Mouse (Mus musculus) forebrain, postnatal 0 days (tissue): ENCODE data around the gene Sgip1. TPM values are rescaled to one million over a fixed set of nuclear protein-coding genes. Genes with fewer than 3 reads are reported as not detected.

Experiments used
- ATAC-seq: fragments of 200-750 bp; cut with Nextera tagmentation; 2 replicates; pipeline ENCODE4 v1.8.0; 2017; ENCODE audit warnings: mild to moderate bottlenecking, moderate library complexity
- DNase-seq: peaks from one replicate; pipeline ENCODE4 v3.0.0-alpha.2; 2015
- H3K27ac ChIP-seq: fragments of 300-500 bp; sonication (generic); 2 replicates; pipeline ENCODE4 v1.5.1; 2014; ENCODE audit warnings: low read depth, mild to moderate bottlenecking, antibody characterized with exemption, low read length, moderate library complexity, mixed read lengths
- H3K27me3 ChIP-seq: fragments of 300-500 bp; sonication (generic); 2 replicates; pipeline ENCODE4 v1.6.1; 2014; ENCODE audit warnings: mild to moderate bottlenecking, low read length, mixed read lengths; ENCODE audit not compliant: insufficient read depth
- H3K36me3 ChIP-seq: fragments of 300-500 bp; sonication (generic); 2 replicates; pipeline ENCODE4 v1.6.1; 2014; ENCODE audit warnings: mild to moderate bottlenecking, moderate library complexity; ENCODE audit not compliant: insufficient read depth
- H3K4me1 ChIP-seq: fragments of 300-500 bp; sonication (generic); 2 replicates; pipeline ENCODE4 v1.6.1; 2014; ENCODE audit warnings: antibody characterized with exemption; ENCODE audit not compliant: insufficient read depth
- H3K4me2 ChIP-seq: fragments of 300-500 bp; sonication (generic); 2 replicates; pipeline ENCODE4 v1.6.1; 2014; ENCODE audit warnings: low read depth, mild to moderate bottlenecking, moderate library complexity
- H3K4me3 ChIP-seq: fragments of 300-500 bp; sonication (generic); 2 replicates; pipeline ENCODE4 v1.5.1; 2014; ENCODE audit warnings: low read depth, low read length, mixed read lengths
- H3K9ac ChIP-seq: fragments of 300-500 bp; sonication (generic); 2 replicates; pipeline ENCODE4 v1.6.1; 2014; ENCODE audit warnings: mild to moderate bottlenecking
- H3K9me3 ChIP-seq: fragments of 300-500 bp; sonication (generic); 2 replicates; pipeline ENCODE4 v1.6.1; 2016; ENCODE audit warnings: low read length
- CTCF ChIP-seq: sonication (generic); IDR thresholded peaks from 2 replicates; pipeline ENCODE4 v1.5.1; 2016; ENCODE audit warnings: antibody characterized with exemption, control low read depth, low read depth
- WGBS: fragments of 180-500 bp; shearing (Covaris S2); extraction: QIAGEN DNeasy Blood & Tissue Kit; methylation state at CpG from one replicate; pipeline ENCODE4 v1.1.7; 2014; 5-methylcytosine and 5-hydroxymethylcytosine counted together
- polyA plus RNA-seq: library from polyadenylated mRNA; unstranded; fragments of >200 nt; fragmentation: Nextera tagmentation; extraction: Ambion mirVana; gene quantifications from 2 replicates; pipeline ENCODE4 v1.2.1, GENCODE M21; 2015
- total RNA-seq: library from RNA; depleted of rRNA; stranded (reverse); fragments of >200 nt; gene quantifications from 2 replicates; pipeline ENCODE4 v1.2.3, GENCODE M21; 2014

Gene Sgip1
- total and polyA plus RNA-seq, 2 experiments from 2014 or later, result 59.4 to 61.4 TPM

DNA sequence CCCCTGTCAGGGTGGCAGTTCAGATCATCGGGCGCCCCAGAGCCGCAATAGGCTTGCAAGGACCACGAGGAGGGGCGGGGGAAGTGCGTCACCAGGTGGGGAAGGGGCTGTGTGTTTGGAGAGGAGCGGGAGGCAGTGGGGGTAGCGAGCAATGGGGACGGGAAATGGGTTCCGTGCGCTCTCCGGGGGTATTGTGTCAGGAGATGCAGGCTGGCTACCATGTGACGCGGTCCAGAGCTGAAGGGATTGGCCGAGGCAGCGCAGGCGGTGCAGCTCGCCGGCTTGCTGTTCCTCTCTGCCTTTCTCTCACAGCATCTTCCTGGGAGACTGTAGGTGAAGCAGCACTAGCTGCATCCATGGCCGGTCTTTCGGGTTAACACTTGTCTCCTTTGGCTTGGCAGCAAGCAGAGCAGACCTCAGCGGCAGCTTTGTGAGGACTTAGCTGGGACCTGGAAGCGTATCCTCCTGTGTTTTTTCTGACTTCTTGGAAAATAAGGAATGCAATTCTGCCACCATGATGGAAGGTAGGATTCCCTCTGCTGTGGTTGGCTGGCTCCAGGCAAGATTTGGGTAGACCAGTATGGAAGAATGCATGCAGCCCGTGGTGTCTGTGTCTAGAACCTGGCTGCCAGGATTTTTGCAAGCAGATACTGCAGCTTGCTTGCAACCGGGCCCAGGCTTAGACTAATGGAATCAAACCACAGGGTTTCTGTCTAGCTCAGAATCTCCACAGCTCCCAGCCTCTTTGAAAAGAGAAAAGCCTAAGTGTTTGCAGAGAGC, 19.1 kb downstream of the Sgip1 start:
- peak overlapping the region; percentile 99 for H3K27ac ChIP-seq
- H3K4me3 ChIP-seq, result peak overlapping the region; percentile 55
- no peak for TF ChIP-seq CTCF
- 1% methylated on average over 24 of the region's 25 CpGs for WGBS
- no peaks in the 10 kb centered on the region for H3K36me3 ChIP-seq
- peak overlapping the region; percentile 94 for H3K9ac ChIP-seq
- H3K4me1 ChIP-seq, result peaks cover 18% of the 10 kb centered on the region
- H3K27me3 ChIP-seq, result no peaks in the 10 kb centered on the region
- H3K9me3 ChIP-seq, result no peaks in the 10 kb centered on the region
- ATAC-seq (peak; percentile 97), DNase-seq (peak; percentile 96)
- peak overlapping the region; percentile 80 for H3K4me2 ChIP-seq

DNA sequence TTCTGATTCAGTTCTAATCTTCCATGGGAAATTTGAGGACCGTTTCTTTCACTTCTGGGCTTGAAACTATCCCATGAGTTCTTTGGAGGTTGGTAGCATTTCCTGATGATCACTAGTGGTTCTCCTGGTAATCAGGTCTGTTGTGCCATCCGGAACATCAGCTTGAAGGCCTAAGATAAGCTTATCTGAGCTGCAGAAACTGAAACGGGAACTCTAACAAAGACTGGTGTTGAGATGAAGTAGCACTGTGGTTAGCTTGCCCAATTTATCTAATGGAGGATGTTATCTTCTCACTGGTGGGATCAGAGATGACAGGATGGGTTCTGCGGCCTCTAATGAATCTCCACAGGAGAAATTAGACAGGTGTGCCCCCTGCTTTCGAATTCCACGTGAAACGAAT, 21.0 kb downstream of the Sgip1 start:
- H3K27ac ChIP-seq, result no peak overlapping the region
- ATAC-seq (no peak), DNase-seq (no peak)
- H3K27me3 ChIP-seq, result no peaks in the 10 kb centered on the region
- 82% methylated on average over 7 of the region's 7 CpGs for WGBS
- H3K4me3 ChIP-seq, result peak overlapping the region; percentile 55
- TF ChIP-seq CTCF, result no peak
- peak overlapping the region; percentile 80 for H3K4me2 ChIP-seq
- H3K4me1 ChIP-seq, result peaks cover 18% of the 10 kb centered on the region
- no peak overlapping the region for H3K9ac ChIP-seq
- H3K36me3 ChIP-seq, result no peaks in the 10 kb centered on the region
- H3K9me3 ChIP-seq, result no peaks in the 10 kb centered on the region

DNA sequence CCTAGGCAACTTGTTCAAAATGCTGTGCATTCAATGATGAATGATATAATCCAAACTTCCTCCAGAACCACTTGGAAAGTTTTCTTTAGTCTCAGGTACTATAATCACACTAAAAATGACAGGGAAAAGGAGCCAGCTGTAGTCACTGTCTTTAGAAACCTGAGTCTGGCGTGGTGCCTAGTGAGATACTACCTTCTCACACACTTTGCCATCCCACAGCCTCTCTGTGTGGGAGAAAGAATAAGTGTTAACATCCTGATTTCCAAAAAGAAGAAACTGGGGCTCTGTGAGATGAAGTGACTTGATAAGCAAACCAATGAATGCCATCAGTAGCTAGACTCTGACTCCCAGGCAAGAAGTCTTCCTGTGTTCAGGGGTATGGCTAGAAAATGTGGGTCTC, 28.0 kb downstream of the Sgip1 start:
- H3K4me2 ChIP-seq, result no peak overlapping the region
- no peak overlapping the region for H3K4me3 ChIP-seq
- no peak overlapping the region for H3K27ac ChIP-seq
- no peak overlapping the region for H3K9ac ChIP-seq
- TF ChIP-seq CTCF, result no peak
- H3K9me3 ChIP-seq, result no peaks in the 10 kb centered on the region
- ATAC-seq (no peak), DNase-seq (no peak)
- H3K4me1 ChIP-seq, result no peaks in the 10 kb centered on the region
- no peaks in the 10 kb centered on the region for H3K27me3 ChIP-seq
- H3K36me3 ChIP-seq, result no peaks in the 10 kb centered on the region
- WGBS, result 78% methylated on average over 1 of the region's 1 CpGs

DNA sequence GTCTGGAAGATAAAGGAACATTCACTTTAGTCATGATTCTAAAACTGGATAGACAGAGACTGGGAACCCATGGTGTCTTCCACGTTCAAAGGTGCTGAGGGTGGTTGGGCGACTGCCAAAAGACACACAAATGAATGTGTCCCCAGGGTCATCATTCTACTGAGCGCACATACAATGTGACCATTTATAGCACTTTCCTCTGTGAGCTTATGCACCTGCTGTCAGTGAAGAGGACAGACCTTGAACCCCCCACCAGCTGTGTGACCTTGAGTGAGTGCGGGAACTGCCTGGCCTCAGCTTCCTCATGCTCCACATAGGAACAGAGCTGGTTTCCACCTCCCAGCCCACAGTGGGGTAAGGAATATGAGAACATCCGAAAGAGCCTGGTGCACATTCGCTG, 28.8 kb downstream of the Sgip1 start:
- WGBS, result 83% methylated on average over 6 of the region's 6 CpGs

DNA sequence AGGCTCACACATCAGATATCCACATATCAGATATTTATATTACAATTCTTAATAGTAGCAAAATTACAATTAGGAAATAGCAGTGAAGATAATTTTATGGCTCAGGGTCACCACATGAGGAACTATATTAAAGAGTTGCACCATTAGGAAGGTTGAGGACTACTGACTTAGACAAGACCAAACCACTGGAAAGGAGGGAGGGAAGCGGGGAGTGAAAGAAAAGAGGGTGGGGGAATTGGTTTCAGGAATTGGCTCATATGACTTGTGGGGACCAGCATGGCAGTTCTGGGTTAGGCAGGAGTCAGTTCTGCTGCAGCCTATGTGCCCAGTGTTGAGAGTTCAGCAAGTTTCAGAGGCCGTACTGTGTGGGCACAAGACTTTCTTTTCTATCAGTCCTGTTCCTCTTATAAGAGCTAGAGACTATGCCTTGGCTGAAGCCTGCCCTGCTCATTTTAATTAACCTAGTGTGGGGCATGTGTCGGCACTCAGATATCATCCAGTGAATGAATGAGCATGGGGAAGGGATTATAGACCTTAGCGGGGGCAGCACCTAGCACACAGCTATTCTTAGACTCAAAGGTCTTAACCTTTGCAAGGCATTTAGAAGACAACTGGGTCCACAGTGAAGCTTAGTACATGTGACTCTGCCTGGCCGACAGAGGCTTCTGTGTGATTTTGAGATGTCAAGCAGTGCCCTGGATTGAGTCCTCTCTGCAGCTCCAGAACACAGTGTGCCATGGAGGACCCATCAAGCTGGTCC, 30.7 kb downstream of the Sgip1 start:
- Histone ChIP-seq H3K27me3 (no peaks in the 10 kb centered on the region), H3K4me3 (no peak overlapping the region), H3K9me3 (no peaks in the 10 kb centered on the region), H3K4me1 (no peaks in the 10 kb centered on the region), H3K27ac (no peak overlapping the region), H3K4me2 (no peak overlapping the region), H3K9ac (no peak overlapping the region), H3K36me3 (no peaks in the 10 kb centered on the region)
- no peak for TF ChIP-seq CTCF
- WGBS, result 68% methylated on average over 5 of the region's 5 CpGs
- DNase-seq (no peak), ATAC-seq (no peak; the same call in 1 of the 2 replicates)

More for the DNA sequence above, 28.8 kb downstream of the Sgip1 start:
- no peak for DNase-seq
- no peak for TF ChIP-seq CTCF
- no peaks in the 10 kb centered on the region for H3K36me3 ChIP-seq
- no peaks in the 10 kb centered on the region for H3K4me1 ChIP-seq
- H3K27me3 ChIP-seq, result no peaks in the 10 kb centered on the region
- no peak overlapping the region for H3K4me2 ChIP-seq
- H3K4me3 ChIP-seq, result no peak overlapping the region
- no peak for ATAC-seq
- no peak overlapping the region for H3K27ac ChIP-seq
- no peak overlapping the region for H3K9ac ChIP-seq
- H3K9me3 ChIP-seq, result no peaks in the 10 kb centered on the region

DNA sequence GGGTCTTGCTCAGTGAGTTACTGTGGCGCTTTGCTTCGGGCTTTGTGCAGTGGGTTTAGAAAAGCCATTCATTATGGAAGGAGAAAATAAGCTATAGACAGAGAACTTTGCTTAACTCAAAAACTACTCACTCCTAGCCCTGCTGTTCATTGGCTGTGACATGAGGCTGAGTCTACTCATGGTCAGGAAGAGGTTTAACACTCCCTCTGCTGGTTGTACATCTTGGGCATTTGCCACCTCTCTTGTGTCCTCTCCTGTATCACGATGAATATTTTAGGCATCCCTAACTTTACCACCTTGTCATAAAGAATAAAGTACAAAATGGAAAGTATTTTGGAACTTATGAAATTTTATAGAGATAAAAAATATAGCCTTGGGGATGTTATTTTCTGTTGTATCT, 32.1 kb downstream of the Sgip1 start:
- ATAC-seq (no peak), DNase-seq (no peak)
- no peak for TF ChIP-seq CTCF
- Histone ChIP-seq H3K27ac (no peak overlapping the region), H3K4me3 (no peak overlapping the region), H3K4me1 (no peaks in the 10 kb centered on the region), H3K9me3 (no peaks in the 10 kb centered on the region), H3K9ac (no peak overlapping the region), H3K4me2 (no peak overlapping the region), H3K27me3 (no peaks in the 10 kb centered on the region), H3K36me3 (no peaks in the 10 kb centered on the region)
- WGBS, result 69% methylated on average over 3 of the region's 3 CpGs

DNA sequence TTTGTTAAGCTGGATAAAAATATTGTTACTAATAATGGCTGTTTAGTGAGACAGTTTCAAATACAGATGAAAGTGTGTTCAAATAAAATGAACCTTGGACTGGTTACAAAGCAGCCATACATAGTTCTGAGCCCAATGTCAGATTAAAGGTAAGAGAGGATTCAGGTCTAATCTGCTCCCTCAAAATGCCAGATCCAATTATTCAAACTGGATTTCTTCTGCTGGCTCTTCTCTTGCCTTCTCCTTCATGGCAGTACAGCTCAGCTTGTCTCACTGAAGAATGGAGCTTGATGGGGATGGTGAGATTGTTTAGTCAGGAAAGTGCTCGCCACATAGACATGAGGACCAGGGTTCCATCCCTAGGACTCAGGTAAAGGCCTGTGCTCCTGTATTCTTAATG, 32.7 kb downstream of the Sgip1 start:
- no peak overlapping the region for H3K9ac ChIP-seq
- ATAC-seq (no peak), DNase-seq (no peak)
- H3K36me3 ChIP-seq, result no peaks in the 10 kb centered on the region; the same call in 1 of the 2 replicates
- H3K9me3 ChIP-seq, result no peaks in the 10 kb centered on the region
- H3K4me2 ChIP-seq, result no peak overlapping the region
- TF ChIP-seq CTCF, result no peak
- no peaks in the 10 kb centered on the region for H3K4me1 ChIP-seq
- no peak overlapping the region for H3K27ac ChIP-seq
- no peak overlapping the region for H3K4me3 ChIP-seq
- WGBS, result 90% methylated on average over 1 of the region's 1 CpGs
- no peaks in the 10 kb centered on the region for H3K27me3 ChIP-seq
